Comparison of ENCODE assay signal across 13 mouse cellular contexts in the genomic region with DNA sequence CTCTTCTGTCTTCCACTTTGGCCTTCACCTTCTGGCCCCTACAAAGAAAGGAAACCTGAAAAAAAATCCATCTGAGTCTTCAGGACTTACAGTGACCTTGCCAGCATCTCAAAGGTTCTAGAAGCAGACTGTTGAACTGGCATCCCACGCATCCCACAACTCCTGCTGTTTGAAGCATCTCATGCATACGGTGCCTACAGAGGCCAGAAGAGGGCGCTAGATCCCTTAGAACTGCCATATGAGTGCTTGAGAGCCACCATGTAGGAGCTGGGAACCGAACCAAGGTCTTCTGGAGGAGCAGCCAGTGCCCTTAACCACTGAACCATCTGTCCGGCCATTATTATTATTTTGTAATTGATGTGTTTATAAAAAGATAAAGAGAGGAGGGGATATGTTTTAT. TPM values are rescaled to one million over a fixed set of nuclear protein-coding genes. Genes with fewer than 3 reads are reported as not detected.
"Had no signal": no experiment of that assay in that cellular context is flagged by ENCODE, and none has a peak within 500 bp of the region (broad histone marks: within the 10 kb centered on the region; RNA-seq: fewer than 3 reads in every experiment).

No protein-coding gene starts in this region.

- H3K4me3 ChIP-seq: left cerebral cortex, adult 2 months; limb, embryonic 15.5 days; liver, embryonic 12.5 days; lung, embryonic 15.5 days; midbrain, embryonic 12.5 days; neural tube, embryonic 13.5 days had no signal

- H3K9ac ChIP-seq: limb, embryonic 15.5 days; liver, embryonic 12.5 days; lung, embryonic 15.5 days; midbrain, embryonic 12.5 days; neural tube, embryonic 13.5 days had no signal

- ATAC-seq: liver, embryonic 12.5 days; midbrain, embryonic 16.5 days had no signal

- H3K4me1 ChIP-seq: limb, embryonic 15.5 days; liver, embryonic 12.5 days; midbrain, embryonic 12.5 days; neural tube, embryonic 13.5 days had no signal

- H3K4me2 ChIP-seq: limb, embryonic 15.5 days; liver, embryonic 12.5 days; lung, embryonic 15.5 days; midbrain, embryonic 12.5 days; neural tube, embryonic 13.5 days had no signal

- H3K27ac ChIP-seq: left cerebral cortex, adult 2 months; limb, embryonic 15.5 days; liver, embryonic 12.5 days; lung, embryonic 15.5 days; midbrain, embryonic 12.5 days; neural tube, embryonic 13.5 days had no signal

- H3K27me3 ChIP-seq: limb, embryonic 15.5 days; liver, embryonic 12.5 days; lung, embryonic 15.5 days; midbrain, embryonic 12.5 days; neural tube, embryonic 13.5 days had no signal

- DNase-seq: kidney, postnatal 10 days; kidney, postnatal 4 days; retina, postnatal 1 day; right cerebral cortex, postnatal 4 days; spleen, adult 18-20 months had no signal

- H3K36me3 ChIP-seq: limb, embryonic 15.5 days; liver, embryonic 12.5 days; lung, embryonic 15.5 days; midbrain, embryonic 12.5 days; neural tube, embryonic 13.5 days had no signal

- H3K9me3 ChIP-seq: limb, embryonic 15.5 days; liver, embryonic 12.5 days; lung, embryonic 15.5 days; midbrain, embryonic 12.5 days had no signal

RNA-seq across cellular contexts. Expression of gene Rxfp2, which starts 23.9 kb away (rescaled TPM):
- polyA plus RNA-seq: liver, embryonic 16.5 days had no signal
